Mouse (Mus musculus): Measurements from ENCODE around the gene Tmem196. TPM values are rescaled to one million over a fixed set of nuclear protein-coding genes. Genes with fewer than 3 reads are reported as not detected.

The Tmem196 gene
- 0.15 and 0.59 TPM in 2 replicates for polyA plus RNA-seq (2016; fragmentation: Nextera tagmentation; extraction: Ambion mirVana)

- Histone ChIP-seq H3K9me3 (no peaks in the 10 kb centered on the region), H3K9ac (replicated peaks) (peak within 1 kb of the TSS; percentile 47), H3K36me3 (no peaks in the 10 kb centered on the region), H3K27ac (no peak within 1 kb of the TSS), H3K4me2 (peak within 1 kb of the TSS; percentile 73), H3K27me3 (peaks cover 29% of the 10 kb centered on the region), H3K4me1 (replicated peaks) (no peaks in the 10 kb centered on the region; the same call in 1 of the 2 replicates), H3K4me3 (replicated peaks) (peak within 1 kb of the TSS; percentile 46)
- peak; percentile 68; the same call in 1 of the 2 replicates for ATAC-seq (ENCODE audit: insufficient number of reproducible peaks, insufficient read depth, low FRiP score, low TSS enrichment, low read depth)
- 3% methylated on average over 25 of the region's 25 CpGs for WGBS
These were observed at the start of gene Tmem196 for GRCm38 (mm10) chr12:119945589-119946310. Tmem196 (plus strand) TSS chr12:119945822.

- no peak for ATAC-seq (ENCODE audit: insufficient number of reproducible peaks, insufficient read depth, low FRiP score, low TSS enrichment, low read depth)
- Histone ChIP-seq H3K36me3 (no peaks in the 10 kb centered on the region), H3K9ac (replicated peaks) (peak overlapping the region; percentile 47), H3K4me3 (replicated peaks) (peak overlapping the region; percentile 46), H3K9me3 (no peaks in the 10 kb centered on the region), H3K4me2 (peak overlapping the region; percentile 73), H3K4me1 (replicated peaks) (no peaks in the 10 kb centered on the region; the same call in 1 of the 2 replicates), H3K27ac (no peak overlapping the region), H3K27me3 (peaks cover 29% of the 10 kb centered on the region)
- WGBS = 6% methylated on average over 14 of the region's 14 CpGs
These were observed 680 bp downstream of the Tmem196 start for GRCm38 (mm10) chr12:119946311-119946692.

GRCm38 (mm10) chr12:119957041-119957440, 11.4 kb downstream of the Tmem196 start:
- Histone ChIP-seq H3K9ac (replicated peaks) (no peak overlapping the region), H3K4me2 (no peak overlapping the region), H3K4me1 (replicated peaks) (no peaks in the 10 kb centered on the region), H3K27ac (no peak overlapping the region), H3K27me3 (no peaks in the 10 kb centered on the region), H3K4me3 (replicated peaks) (no peak overlapping the region), H3K9me3 (no peaks in the 10 kb centered on the region), H3K36me3 (no peaks in the 10 kb centered on the region)
- ATAC-seq (ENCODE audit: insufficient number of reproducible peaks, insufficient read depth, low FRiP score, low TSS enrichment, low read depth) = no peak
- 82% methylated on average over 3 of the region's 3 CpGs for WGBS

GRCm38 (mm10) chr12:119960730-119961129, 15.1 kb downstream of the Tmem196 start:
- 78% methylated on average over 1 of the region's 1 CpGs for WGBS
- Histone ChIP-seq H3K27me3 (no peaks in the 10 kb centered on the region), H3K27ac (no peak overlapping the region), H3K4me2 (no peak overlapping the region), H3K9me3 (no peaks in the 10 kb centered on the region), H3K36me3 (no peaks in the 10 kb centered on the region), H3K9ac (replicated peaks) (no peak overlapping the region), H3K4me1 (replicated peaks) (no peaks in the 10 kb centered on the region), H3K4me3 (replicated peaks) (no peak overlapping the region)
- no peak for ATAC-seq (ENCODE audit: insufficient number of reproducible peaks, insufficient read depth, low FRiP score, low TSS enrichment, low read depth)

- Histone ChIP-seq H3K9ac (replicated peaks) (no peak overlapping the region), H3K9me3 (no peaks in the 10 kb centered on the region), H3K36me3 (no peaks in the 10 kb centered on the region), H3K4me3 (replicated peaks) (no peak overlapping the region), H3K27ac (no peak overlapping the region), H3K4me2 (no peak overlapping the region), H3K4me1 (replicated peaks) (no peaks in the 10 kb centered on the region), H3K27me3 (no peaks in the 10 kb centered on the region; the same call in 1 of the 2 replicates)
- no peak for ATAC-seq (ENCODE audit: insufficient number of reproducible peaks, insufficient read depth, low FRiP score, low TSS enrichment, low read depth)
These were observed 19.8 kb downstream of the Tmem196 start for GRCm38 (mm10) chr12:119965373-119965772.

- Histone ChIP-seq H3K9ac (replicated peaks) (no peak overlapping the region), H3K9me3 (no peaks in the 10 kb centered on the region), H3K4me1 (replicated peaks) (no peaks in the 10 kb centered on the region), H3K36me3 (no peaks in the 10 kb centered on the region), H3K27ac (no peak overlapping the region), H3K4me3 (replicated peaks) (no peak overlapping the region), H3K27me3 (no peaks in the 10 kb centered on the region; the same call in 1 of the 2 replicates), H3K4me2 (no peak overlapping the region)
- no peak for ATAC-seq (ENCODE audit: insufficient number of reproducible peaks, insufficient read depth, low FRiP score, low TSS enrichment, low read depth)
These were observed 24.4 kb downstream of the Tmem196 start for GRCm38 (mm10) chr12:119970068-119970467.

- H3K4me2 ChIP-seq = no peak overlapping the region
- no peak overlapping the region for H3K27ac ChIP-seq
- H3K4me1 ChIP-seq (replicated peaks) = no peaks in the 10 kb centered on the region
- H3K4me3 ChIP-seq (replicated peaks) = no peak overlapping the region
- no peak overlapping the region for H3K9ac ChIP-seq (replicated peaks)
- ATAC-seq (ENCODE audit: insufficient number of reproducible peaks, insufficient read depth, low FRiP score, low TSS enrichment, low read depth) = no peak
- H3K9me3 ChIP-seq = no peaks in the 10 kb centered on the region
- no peaks in the 10 kb centered on the region for H3K27me3 ChIP-seq
- H3K36me3 ChIP-seq = no peaks in the 10 kb centered on the region
- 0% methylated on average over 2 of the region's 2 CpGs for WGBS
These were observed 36.1 kb downstream of the Tmem196 start for GRCm38 (mm10) chr12:119981731-119982130.

- ATAC-seq (ENCODE audit: insufficient number of reproducible peaks, insufficient read depth, low FRiP score, low TSS enrichment, low read depth) = no peak
These were observed 52.6 kb downstream of the Tmem196 start for GRCm38 (mm10) chr12:119998267-119998666.

GRCm38 (mm10) chr12:120004280-120004679, 58.7 kb downstream of the Tmem196 start:
- H3K36me3 ChIP-seq = no peaks in the 10 kb centered on the region
- H3K9me3 ChIP-seq = no peaks in the 10 kb centered on the region
- no peak overlapping the region for H3K4me3 ChIP-seq (replicated peaks)
- H3K4me2 ChIP-seq = no peak overlapping the region
- no peak overlapping the region for H3K9ac ChIP-seq (replicated peaks)
- H3K4me1 ChIP-seq (replicated peaks) = no peaks in the 10 kb centered on the region
- no peaks in the 10 kb centered on the region for H3K27me3 ChIP-seq
- peak; percentile 76 for ATAC-seq (ENCODE audit: insufficient number of reproducible peaks, insufficient read depth, low FRiP score, low TSS enrichment, low read depth)
- no peak overlapping the region for H3K27ac ChIP-seq

More at GRCm38 (mm10) chr12:119998267-119998666, 52.6 kb downstream of the Tmem196 start:
- H3K4me1 ChIP-seq (replicated peaks) = no peaks in the 10 kb centered on the region
- H3K9me3 ChIP-seq = no peaks in the 10 kb centered on the region
- 82% methylated on average over 1 of the region's 1 CpGs for WGBS
- H3K9ac ChIP-seq (replicated peaks) = no peak overlapping the region
- H3K27me3 ChIP-seq = no peaks in the 10 kb centered on the region
- no peak overlapping the region for H3K4me2 ChIP-seq
- no peak overlapping the region for H3K27ac ChIP-seq
- no peak overlapping the region for H3K4me3 ChIP-seq (replicated peaks)
- no peaks in the 10 kb centered on the region for H3K36me3 ChIP-seq

GRCm38 (mm10) chr12:120014768-120015167, 69.1 kb downstream of the Tmem196 start:
- H3K9ac ChIP-seq (replicated peaks) = no peak overlapping the region
- no peak overlapping the region for H3K4me3 ChIP-seq (replicated peaks)
- H3K4me2 ChIP-seq = no peak overlapping the region
- H3K4me1 ChIP-seq (replicated peaks) = no peaks in the 10 kb centered on the region
- no peaks in the 10 kb centered on the region for H3K9me3 ChIP-seq
- ATAC-seq (ENCODE audit: insufficient number of reproducible peaks, insufficient read depth, low FRiP score, low TSS enrichment, low read depth) = no peak
- no peaks in the 10 kb centered on the region for H3K36me3 ChIP-seq
- 86% methylated on average over 4 of the region's 4 CpGs for WGBS
- no peak overlapping the region for H3K27ac ChIP-seq
- H3K27me3 ChIP-seq = no peaks in the 10 kb centered on the region

- Histone ChIP-seq H3K9ac (replicated peaks) (no peak overlapping the region), H3K4me2 (no peak overlapping the region), H3K4me3 (replicated peaks) (no peak overlapping the region), H3K27ac (no peak overlapping the region), H3K27me3 (no peaks in the 10 kb centered on the region), H3K9me3 (no peaks in the 10 kb centered on the region), H3K36me3 (no peaks in the 10 kb centered on the region), H3K4me1 (replicated peaks) (no peaks in the 10 kb centered on the region)
- WGBS = 80% methylated on average over 1 of the region's 1 CpGs
- no peak for ATAC-seq (ENCODE audit: insufficient number of reproducible peaks, insufficient read depth, low FRiP score, low TSS enrichment, low read depth)
These were observed 69.6 kb downstream of the Tmem196 start for GRCm38 (mm10) chr12:120015201-120015600.
